Mouse (Mus musculus): ENCODE results near the gene Aptx. TPM values are rescaled to one million over a fixed set of nuclear protein-coding genes. Genes with fewer than 3 reads are reported as not detected.
A peak's percentile ranks its signal among the peaks of the same experiment; 100 is the strongest.

The Aptx gene
- polyA plus RNA-seq (2015; fragmentation: Nextera tagmentation; extraction: Ambion mirVana), result 8.2 and 8.5 TPM in 2 replicates

- under 1% methylated on average over 42 of the region's 42 CpGs for WGBS (ENCODE audit: insufficient replicate concordance)
- H3K36me3 ChIP-seq (replicated peaks), result no peaks in the 10 kb centered on the region
- peaks cover 48% of the 10 kb centered on the region for H3K4me1 ChIP-seq (replicated peaks)
These were observed at the start of gene Aptx for GRCm38 (mm10) chr4:40702797-40703709. Gene Aptx, minus strand, starts transcription at chr4:40703194.

GRCm38 (mm10) chr4:40735351-40735750 lies 32.4 kb upstream of the Aptx start:
- ATAC-seq (ENCODE audit: insufficient read depth), result no peak
- Histone ChIP-seq H3K4me3 (replicated peaks) (no peak overlapping the region), H3K27ac (replicated peaks) (no peak overlapping the region), H3K4me1 (replicated peaks) (no peaks in the 10 kb centered on the region), H3K9ac (no peak overlapping the region), H3K27me3 (no peaks in the 10 kb centered on the region), H3K36me3 (replicated peaks) (peaks cover 87% of the 10 kb centered on the region), H3K4me2 (no peak overlapping the region), H3K9me3 (replicated peaks) (no peaks in the 10 kb centered on the region)
- WGBS (ENCODE audit: insufficient replicate concordance), result 78% methylated on average over 1 of the region's 1 CpGs

More at GRCm38 (mm10) chr4:40702797-40703709, at the start of gene Aptx:
- Histone ChIP-seq H3K27ac (replicated peaks) (peak within 1 kb of the TSS; percentile 92), H3K27me3 (no peaks in the 10 kb centered on the region), H3K4me3 (replicated peaks) (peak within 1 kb of the TSS; percentile 78), H3K9me3 (replicated peaks) (no peaks in the 10 kb centered on the region), H3K4me2 (peak within 1 kb of the TSS; percentile 85), H3K9ac (peak within 1 kb of the TSS; percentile 65)
- peak; percentile 83 for ATAC-seq (ENCODE audit: insufficient read depth)

GRCm38 (mm10) chr4:40731262-40731661 lies 28.3 kb upstream of the Aptx start:
- Histone ChIP-seq H3K27me3 (no peaks in the 10 kb centered on the region), H3K27ac (replicated peaks) (no peak overlapping the region), H3K9ac (no peak overlapping the region), H3K4me3 (replicated peaks) (no peak overlapping the region), H3K4me2 (no peak overlapping the region), H3K4me1 (replicated peaks) (peaks cover 11% of the 10 kb centered on the region), H3K9me3 (replicated peaks) (no peaks in the 10 kb centered on the region), H3K36me3 (replicated peaks) (peaks cover 88% of the 10 kb centered on the region)
- ATAC-seq (ENCODE audit: insufficient read depth), result no peak

GRCm38 (mm10) chr4:40727247-40727646 lies 24.3 kb upstream of the Aptx start:
- ATAC-seq (ENCODE audit: insufficient read depth), result no peak
- H3K9ac ChIP-seq, result no peak overlapping the region
- no peak overlapping the region for H3K27ac ChIP-seq (replicated peaks)
- H3K9me3 ChIP-seq (replicated peaks), result no peaks in the 10 kb centered on the region
- peaks cover 41% of the 10 kb centered on the region for H3K4me1 ChIP-seq (replicated peaks)
- H3K27me3 ChIP-seq, result no peaks in the 10 kb centered on the region
- WGBS (ENCODE audit: insufficient replicate concordance), result 87% methylated on average over 1 of the region's 1 CpGs
- H3K4me3 ChIP-seq (replicated peaks), result no peak overlapping the region
- H3K4me2 ChIP-seq, result no peak overlapping the region
- peaks cover 75% of the 10 kb centered on the region for H3K36me3 ChIP-seq (replicated peaks)

- no peaks in the 10 kb centered on the region for H3K27me3 ChIP-seq
- H3K36me3 ChIP-seq (replicated peaks), result peaks cover 59% of the 10 kb centered on the region
- H3K4me2 ChIP-seq, result peak overlapping the region; percentile 90
- H3K4me1 ChIP-seq (replicated peaks), result peaks cover 55% of the 10 kb centered on the region
- H3K27ac ChIP-seq (replicated peaks), result no peak overlapping the region
- no peak for ATAC-seq (ENCODE audit: insufficient read depth)
- H3K9me3 ChIP-seq (replicated peaks), result no peaks in the 10 kb centered on the region
- no peak overlapping the region for H3K4me3 ChIP-seq (replicated peaks)
- no peak overlapping the region for H3K9ac ChIP-seq
These were observed 22.6 kb upstream of the Aptx start for GRCm38 (mm10) chr4:40725554-40725953.

GRCm38 (mm10) chr4:40725141-40725540 lies 22.1 kb upstream of the Aptx start:
- no peak overlapping the region; the same call in 1 of the 2 replicates for H3K4me3 ChIP-seq (replicated peaks)

GRCm38 (mm10) chr4:40722687-40723460 lies 19.9 kb upstream of the Aptx start:
- WGBS (ENCODE audit: insufficient replicate concordance), result under 1% methylated on average over 56 of the region's 62 CpGs
- Histone ChIP-seq H3K27ac (replicated peaks) (peak overlapping the region; percentile 97), H3K9me3 (replicated peaks) (no peaks in the 10 kb centered on the region), H3K4me2 (peak overlapping the region; percentile 90), H3K4me3 (replicated peaks) (peak overlapping the region; percentile 98), H3K36me3 (replicated peaks) (peaks cover 35% of the 10 kb centered on the region), H3K9ac (peak overlapping the region; percentile 98), H3K27me3 (no peaks in the 10 kb centered on the region), H3K4me1 (replicated peaks) (peaks cover 58% of the 10 kb centered on the region)
- peak; percentile 67 for ATAC-seq (ENCODE audit: insufficient read depth)

More at GRCm38 (mm10) chr4:40725141-40725540, 22.1 kb upstream of the Aptx start:
- Histone ChIP-seq H3K4me2 (peak overlapping the region; percentile 90), H3K9me3 (replicated peaks) (no peaks in the 10 kb centered on the region), H3K27ac (replicated peaks) (peak overlapping the region; percentile 24; the same call in 1 of the 2 replicates), H3K4me1 (replicated peaks) (peaks cover 58% of the 10 kb centered on the region), H3K9ac (no peak overlapping the region), H3K27me3 (no peaks in the 10 kb centered on the region), H3K36me3 (replicated peaks) (peaks cover 55% of the 10 kb centered on the region)
- no peak for ATAC-seq (ENCODE audit: insufficient read depth)
- 67% methylated on average over 7 of the region's 7 CpGs for WGBS (ENCODE audit: insufficient replicate concordance)

- peak within 1 kb of the TSS; percentile 97 for H3K27ac ChIP-seq (replicated peaks)
- H3K4me3 ChIP-seq (replicated peaks), result peak within 1 kb of the TSS; percentile 98
- WGBS (ENCODE audit: insufficient replicate concordance), result under 1% methylated on average over 54 of the region's 54 CpGs
- peaks cover 29% of the 10 kb centered on the region for H3K36me3 ChIP-seq (replicated peaks)
- peak within 1 kb of the TSS; percentile 98 for H3K9ac ChIP-seq
- peak; percentile 85 for ATAC-seq (ENCODE audit: insufficient read depth)
- H3K4me2 ChIP-seq, result peak within 1 kb of the TSS; percentile 90
- H3K4me1 ChIP-seq (replicated peaks), result peaks cover 54% of the 10 kb centered on the region
- H3K27me3 ChIP-seq, result no peaks in the 10 kb centered on the region
- no peaks in the 10 kb centered on the region for H3K9me3 ChIP-seq (replicated peaks)
These were observed 19.1 kb upstream of the Aptx start, which contains the start of gene Dnaja1 for GRCm38 (mm10) chr4:40722011-40722666. Gene Dnaja1, plus strand, starts transcription at chr4:40722150.

- WGBS (ENCODE audit: insufficient replicate concordance), result 61% methylated on average over 8 of the region's 8 CpGs
- peaks cover 18% of the 10 kb centered on the region for H3K36me3 ChIP-seq (replicated peaks)
- no peak overlapping the region for H3K4me3 ChIP-seq (replicated peaks)
- H3K4me2 ChIP-seq, result peak overlapping the region; percentile 90
- ATAC-seq (ENCODE audit: insufficient read depth), result no peak
- H3K27me3 ChIP-seq, result no peaks in the 10 kb centered on the region
- no peaks in the 10 kb centered on the region for H3K9me3 ChIP-seq (replicated peaks)
- H3K9ac ChIP-seq, result no peak overlapping the region
- H3K27ac ChIP-seq (replicated peaks), result peak overlapping the region; percentile 97; the same call in 1 of the 2 replicates
- H3K4me1 ChIP-seq (replicated peaks), result peaks cover 44% of the 10 kb centered on the region
These were observed 17.9 kb upstream of the Aptx start for GRCm38 (mm10) chr4:40720910-40721309.

GRCm38 (mm10) chr4:40717141-40717540 lies 14.1 kb upstream of the Aptx start:
- H3K36me3 ChIP-seq (replicated peaks), result no peaks in the 10 kb centered on the region
- WGBS (ENCODE audit: insufficient replicate concordance), result 71% methylated on average over 3 of the region's 3 CpGs
- ATAC-seq (ENCODE audit: insufficient read depth), result no peak

More at GRCm38 (mm10) chr4:40717141-40717540, 14.1 kb upstream of the Aptx start:
- no peak overlapping the region for H3K9ac ChIP-seq
- peaks cover 17% of the 10 kb centered on the region for H3K4me1 ChIP-seq (replicated peaks)
- H3K9me3 ChIP-seq (replicated peaks), result no peaks in the 10 kb centered on the region
- no peaks in the 10 kb centered on the region for H3K27me3 ChIP-seq
- H3K4me2 ChIP-seq, result no peak overlapping the region
- no peak overlapping the region for H3K27ac ChIP-seq (replicated peaks)
- H3K4me3 ChIP-seq (replicated peaks), result no peak overlapping the region

All from liver, embryonic 15.5 days (tissue).